Mouse (Mus musculus): ENCODE measurements at regions not wholly inside any gene's neighbourhood (a gene's known extent, or its start where the extent isn't known, plus 50 kb on each side); places are given as distances from the start of the nearest gene placed in this dataset.
"Not testable (repeated sequence)": the region's sequence is repeated elsewhere in the genome, so short reads cannot be mapped to it uniquely, and the experiment has no call there.

- DNase-seq (ENCODE audit: low spot score) = no peak
Observed at GRCm38 (mm10) chr3:53792541-53792940, 52.3 kb upstream of the Gm10985 start.

GRCm38 (mm10) chr3:53789706-53790105 is 55.2 kb upstream of the Gm10985 start:
- DNase-seq (ENCODE audit: low spot score) = no peak

GRCm38 (mm10) chr3:53785201-53785600 is 59.7 kb upstream of the Gm10985 start:
- DNase-seq (ENCODE audit: low spot score) = no peak

- no peak for DNase-seq (ENCODE audit: low spot score)
Observed at GRCm38 (mm10) chr3:53776668-53777067, 68.2 kb upstream of the Gm10985 start.

GRCm38 (mm10) chr3:53767601-53768000 is 77.3 kb upstream of the Gm10985 start:
- DNase-seq (ENCODE audit: low spot score) = no peak

- no peak for DNase-seq (ENCODE audit: low spot score)
Observed at GRCm38 (mm10) chr3:53763981-53764380, 80.9 kb upstream of the Gm10985 start.

GRCm38 (mm10) chr3:53761514-53762075 is 83.3 kb upstream of the Gm10985 start:
- peak; percentile 29 for DNase-seq (ENCODE audit: low spot score)

- peak; percentile 25 for DNase-seq (ENCODE audit: low spot score)
Observed at GRCm38 (mm10) chr3:53756115-53756853, 88.6 kb upstream of the Gm10985 start.

- DNase-seq (ENCODE audit: low spot score) = no peak
Observed at GRCm38 (mm10) chr3:53737161-53737560, 80.0 kb upstream of the Frem2 start.

- DNase-seq (ENCODE audit: low spot score) = not testable (repeated sequence)
Observed at GRCm38 (mm10) chr3:53735607-53736006, 78.5 kb upstream of the Frem2 start.

GRCm38 (mm10) chr3:53735147-53735546 is 78.0 kb upstream of the Frem2 start:
- peak; percentile 56 for DNase-seq (ENCODE audit: low spot score)

GRCm38 (mm10) chr3:53730440-53730839 is 73.3 kb upstream of the Frem2 start:
- DNase-seq (ENCODE audit: low spot score) = no peak

GRCm38 (mm10) chr3:53729810-53730209 is 72.7 kb upstream of the Frem2 start:
- DNase-seq (ENCODE audit: low spot score) = peak; percentile 45

GRCm38 (mm10) chr3:53729131-53729530 is 72.0 kb upstream of the Frem2 start:
- DNase-seq (ENCODE audit: low spot score) = no peak

- DNase-seq (ENCODE audit: low spot score) = no peak
Observed at GRCm38 (mm10) chr3:53727737-53728136, 70.6 kb upstream of the Frem2 start.

GRCm38 (mm10) chr3:53707101-53707500 is 49.9 kb upstream of the Frem2 start:
- DNase-seq (ENCODE audit: low spot score) = no peak
